Mouse (Mus musculus) heart, embryonic 11.5 days (tissue): ENCODE data around the gene Ccl27a. TPM values are rescaled to one million over a fixed set of nuclear protein-coding genes. Genes with fewer than 3 reads are reported as not detected.
A peak's percentile ranks its signal among the peaks of the same experiment; 100 is the strongest.

Source experiments
- ATAC-seq: fragments of 200-750 bp; cut with Nextera tagmentation; replicated peaks from 2 replicates; pipeline ENCODE4 v1.8.0; 2017; ENCODE audit warnings: moderate library complexity; ENCODE audit not compliant: insufficient number of reproducible peaks, low FRiP score, low TSS enrichment
- H3K27ac ChIP-seq: fragments of 300-500 bp; sonication (generic); 2 replicates; pipeline ENCODE4 v1.5.1; 2014; ENCODE audit warnings: mild to moderate bottlenecking, low read depth, low read length
- H3K27me3 ChIP-seq: fragments of 300-500 bp; sonication (generic); 2 replicates; pipeline ENCODE4 v1.6.1; 2014; ENCODE audit warnings: mild to moderate bottlenecking, low read length, mixed read lengths; ENCODE audit not compliant: control insufficient read depth, insufficient read depth
- H3K36me3 ChIP-seq: fragments of 300-500 bp; sonication (generic); 2 replicates; pipeline ENCODE4 v1.6.1; 2014; ENCODE audit warnings: mild to moderate bottlenecking, low read length, moderate library complexity, mixed read lengths; ENCODE audit not compliant: control insufficient read depth, insufficient read depth
- H3K4me1 ChIP-seq: fragments of 300-500 bp; sonication (generic); 2 replicates; pipeline ENCODE4 v1.6.1; 2014; ENCODE audit warnings: low read length; ENCODE audit not compliant: control insufficient read depth, insufficient read depth
- H3K4me2 ChIP-seq: fragments of 300-500 bp; sonication (generic); 2 replicates; pipeline ENCODE4 v1.6.1; 2014; ENCODE audit warnings: mild to moderate bottlenecking, moderate library complexity
- H3K4me3 ChIP-seq: fragments of 300-500 bp; sonication (generic); 2 replicates; pipeline ENCODE4 v1.5.1; 2014; ENCODE audit warnings: low read depth, low read length
- H3K9ac ChIP-seq: fragments of 300-500 bp; sonication (generic); 2 replicates; pipeline ENCODE4 v1.6.1; 2014; ENCODE audit warnings: mild to moderate bottlenecking, low read depth, low read length, moderate library complexity
- H3K9me3 ChIP-seq: fragments of 300-500 bp; sonication (generic); replicated peaks from 2 replicates; pipeline ENCODE4 v1.6.1; 2016; ENCODE audit warnings: low read length; ENCODE audit not compliant: control insufficient read depth
- WGBS: fragments of 180-500 bp; shearing (Covaris S2); extraction: QIAGEN DNeasy Blood & Tissue Kit; methylation state at CpG from one replicate; pipeline ENCODE4 v1.1.7; 2014; ENCODE audit not compliant: insufficient replicate concordance; 5-methylcytosine and 5-hydroxymethylcytosine counted together
- polyA plus RNA-seq: library from polyadenylated mRNA; unstranded; fragments of >200 nt; fragmentation: Nextera tagmentation; extraction: Ambion mirVana; gene quantifications from 2 replicates; pipeline ENCODE4 v1.2.1, GENCODE M21; 2014

Ccl27a gene
- polyA plus RNA-seq, 1 experiment from 2014 or later = 42.7 TPM

GRCm38 (mm10) chr4:41744131-41744530 is 29.9 kb downstream of the Ccl27a start:
- WGBS = 78% methylated on average over 2 of the region's 2 CpGs
- Histone ChIP-seq H3K4me2 (no peak overlapping the region), H3K9ac (no peak overlapping the region), H3K9me3 (no peaks in the 10 kb centered on the region; the same call in 1 of the 2 replicates), H3K4me1 (peaks cover 7% of the 10 kb centered on the region; the same call in 1 of the 2 replicates), H3K27ac (no peak overlapping the region), H3K4me3 (no peak overlapping the region), H3K36me3 (0 out of 2 replicates have a peak, but pooled peaks cover under 1% of the 10 kb centered on the region), H3K27me3 (no peaks in the 10 kb centered on the region)
- no peak for ATAC-seq

- under 1% methylated on average over 27 of the region's 27 CpGs for WGBS
- Histone ChIP-seq H3K4me2 (peak overlapping the region; percentile 97), H3K4me1 (peaks cover 7% of the 10 kb centered on the region; the same call in 1 of the 2 replicates), H3K9ac (peak overlapping the region; percentile 87), H3K4me3 (peak overlapping the region; percentile 76), H3K27ac (peak overlapping the region; percentile 82), H3K27me3 (no peaks in the 10 kb centered on the region), H3K36me3 (0 out of 2 replicates have a peak, but pooled peaks cover 2% of the 10 kb centered on the region), H3K9me3 (no peaks in the 10 kb centered on the region; the same call in 1 of the 2 replicates)
- peak; percentile 94 for ATAC-seq
Observed at GRCm38 (mm10) chr4:41741158-41741560, 32.9 kb downstream of the Ccl27a start.

- 0 out of 2 replicates have a peak, but pooled peaks cover 2% of the 10 kb centered on the region for H3K36me3 ChIP-seq
- no peaks in the 10 kb centered on the region for H3K27me3 ChIP-seq
- H3K9ac ChIP-seq = peak overlapping the region; percentile 87
- H3K27ac ChIP-seq = peak overlapping the region; percentile 82
- peak overlapping the region; percentile 97 for H3K4me2 ChIP-seq
- H3K4me3 ChIP-seq = peak overlapping the region; percentile 76
- ATAC-seq = peak; percentile 78
- 0 out of 2 replicates have a peak, but pooled peaks cover under 1% of the 10 kb centered on the region for H3K9me3 ChIP-seq
- peaks cover 7% of the 10 kb centered on the region; the same call in 1 of the 2 replicates for H3K4me1 ChIP-seq
- WGBS = 1% methylated on average over 48 of the region's 48 CpGs
Observed at GRCm38 (mm10) chr4:41740380-41741157, 33.5 kb downstream of the Ccl27a start.

GRCm38 (mm10) chr4:41739260-41739659 is 34.8 kb downstream of the Ccl27a start:
- no peak for ATAC-seq
- 0 out of 2 replicates have a peak, but pooled peaks cover 2% of the 10 kb centered on the region for H3K36me3 ChIP-seq
- H3K27ac ChIP-seq = no peak overlapping the region
- 95% methylated on average over 13 of the region's 13 CpGs for WGBS
- no peak overlapping the region for H3K9ac ChIP-seq
- H3K4me2 ChIP-seq = no peak overlapping the region
- H3K27me3 ChIP-seq = peaks cover 4% of the 10 kb centered on the region; the same call in 1 of the 2 replicates
- 0 out of 2 replicates have a peak, but pooled peaks cover 2% of the 10 kb centered on the region for H3K9me3 ChIP-seq
- H3K4me1 ChIP-seq = peaks cover 7% of the 10 kb centered on the region; the same call in 1 of the 2 replicates
- no peak overlapping the region for H3K4me3 ChIP-seq

- peaks cover 6% of the 10 kb centered on the region for H3K27me3 ChIP-seq
- H3K4me3 ChIP-seq = no peak overlapping the region
- no peak overlapping the region for H3K27ac ChIP-seq
- H3K9ac ChIP-seq = no peak overlapping the region
- 0 out of 2 replicates have a peak, but pooled peaks cover 2% of the 10 kb centered on the region for H3K36me3 ChIP-seq
- peaks cover 7% of the 10 kb centered on the region; the same call in 1 of the 2 replicates for H3K4me1 ChIP-seq
- 0 out of 2 replicates have a peak, but pooled peaks cover 2% of the 10 kb centered on the region for H3K9me3 ChIP-seq
- WGBS = 74% methylated on average over 1 of the region's 1 CpGs
- ATAC-seq = no peak
- no peak overlapping the region for H3K4me2 ChIP-seq
Observed at GRCm38 (mm10) chr4:41738256-41738603, 35.8 kb downstream of the Ccl27a start.

- Histone ChIP-seq H3K9me3 (0 out of 2 replicates have a peak, but pooled peaks cover 2% of the 10 kb centered on the region), H3K27ac (no peak overlapping the region), H3K4me3 (no peak overlapping the region), H3K4me2 (no peak overlapping the region), H3K27me3 (peaks cover 11% of the 10 kb centered on the region), H3K9ac (no peak overlapping the region), H3K36me3 (0 out of 2 replicates have a peak, but pooled peaks cover 2% of the 10 kb centered on the region), H3K4me1 (peaks cover 7% of the 10 kb centered on the region; the same call in 1 of the 2 replicates)
- ATAC-seq = no peak
- 46% methylated on average over 8 of the region's 8 CpGs for WGBS
Observed at GRCm38 (mm10) chr4:41737602-41738255, 36.3 kb downstream of the Ccl27a start.

GRCm38 (mm10) chr4:41731052-41731765 is 42.8 kb downstream of the Ccl27a start, which contains the start of gene Arid3c:
Arid3c (minus strand) TSS chr4:41731142.
- H3K36me3 ChIP-seq = no peaks in the 10 kb centered on the region
- peak within 1 kb of the TSS; percentile 83 for H3K4me2 ChIP-seq
- H3K9me3 ChIP-seq = 0 out of 2 replicates have a peak, but pooled peaks cover 2% of the 10 kb centered on the region
- peaks cover 69% of the 10 kb centered on the region for H3K27me3 ChIP-seq
- H3K9ac ChIP-seq = no peak within 1 kb of the TSS
- peak within 1 kb of the TSS; percentile 47 for H3K4me3 ChIP-seq
- no peak for ATAC-seq
- 3% methylated on average over 49 of the region's 50 CpGs for WGBS
- no peaks in the 10 kb centered on the region for H3K4me1 ChIP-seq
- no peak within 1 kb of the TSS for H3K27ac ChIP-seq
